Mouse (Mus musculus) E14TG2a.4 (cell line): ENCODE measurements at regions not wholly inside any gene's neighbourhood (a gene's known extent, or its start where the extent isn't known, plus 50 kb on each side); places are given as distances from the start of the nearest gene placed in this dataset.

Source experiments
- CTCF ChIP-seq: conservative IDR thresholded peaks from 2 replicates; pipeline ENCODE4 v1.5.1; 2014; ENCODE audit warnings: low read length
- NANOG ChIP-seq: IDR thresholded peaks from 2 replicates; pipeline ENCODE4 v1.6.1; 2014; ENCODE audit warnings: borderline replicate concordance, low read length, mixed read lengths
- POU5F1 ChIP-seq: IDR thresholded peaks from 2 replicates; pipeline ENCODE4 v1.6.1; 2014; ENCODE audit warnings: low read length, borderline replicate concordance

GRCm38 (mm10) chr11:64206155-64206554 is 126.9 kb upstream of the Cox10 start:
- TF ChIP-seq CTCF: no peak
- TF ChIP-seq NANOG: no peak
- no peak for TF ChIP-seq POU5F1
